Mouse (Mus musculus) hindbrain, embryonic 14.5 days (tissue): ENCODE measurements around the gene Gm49321. TPM values are rescaled to one million over a fixed set of nuclear protein-coding genes. Genes with fewer than 3 reads are reported as not detected.

Experiments used
- ATAC-seq: fragments of 200-750 bp; cut with Nextera tagmentation; 2 replicates; pipeline ENCODE4 v1.8.0; 2017; ENCODE audit warnings: moderate number of reproducible peaks, mild to moderate bottlenecking, moderate TSS enrichment, moderate library complexity; ENCODE audit not compliant: low FRiP score
- DNase-seq: peaks from one replicate; pipeline ENCODE4 v3.0.0-alpha.2; 2015; ENCODE audit warnings: low spot score
- H3K27ac ChIP-seq: fragments of 300-500 bp; sonication (generic); 2 replicates; pipeline ENCODE4 v1.5.1; 2014; ENCODE audit warnings: mild to moderate bottlenecking, moderate library complexity
- H3K27me3 ChIP-seq: fragments of 300-500 bp; sonication (generic); 2 replicates; pipeline ENCODE4 v1.6.1; 2014; ENCODE audit warnings: mild to moderate bottlenecking, low read length, mixed read lengths; ENCODE audit not compliant: control insufficient read depth, insufficient read depth
- H3K36me3 ChIP-seq: fragments of 300-500 bp; sonication (generic); replicated peaks from 2 replicates; pipeline ENCODE4 v1.6.1; 2014; ENCODE audit not compliant: control insufficient read depth, insufficient read depth
- H3K4me1 ChIP-seq: fragments of 300-500 bp; sonication (generic); replicated peaks from 2 replicates; pipeline ENCODE4 v1.6.1; 2014; ENCODE audit warnings: antibody characterized with exemption, low read length, mixed read lengths; ENCODE audit not compliant: control insufficient read depth, insufficient read depth
- H3K4me2 ChIP-seq: fragments of 300-500 bp; sonication (generic); replicated peaks from 2 replicates; pipeline ENCODE4 v1.6.1; 2014; ENCODE audit warnings: mild to moderate bottlenecking, moderate library complexity
- H3K4me3 ChIP-seq: fragments of 300-500 bp; sonication (generic); replicated peaks from 2 replicates; pipeline ENCODE4 v1.5.1; 2014; ENCODE audit warnings: mild to moderate bottlenecking, low read length
- H3K9ac ChIP-seq: fragments of 300-500 bp; sonication (generic); 2 replicates; pipeline ENCODE4 v1.6.1; 2014
- H3K9me3 ChIP-seq: fragments of 300-500 bp; sonication (generic); 2 replicates; pipeline ENCODE4 v1.6.1; 2016; ENCODE audit warnings: low read length; ENCODE audit not compliant: control insufficient read depth
- WGBS: fragments of 180-500 bp; shearing (Covaris S2); extraction: QIAGEN DNeasy Blood & Tissue Kit; methylation state at CpG from one replicate; pipeline ENCODE4 v1.1.7; 2014; 5-methylcytosine and 5-hydroxymethylcytosine counted together
- polyA plus RNA-seq: library from polyadenylated mRNA; unstranded; fragments of >200 nt; fragmentation: Nextera tagmentation; extraction: Ambion mirVana; gene quantifications from 2 replicates; pipeline ENCODE4 v1.2.1, GENCODE M21; 2014

Gm49321 gene
- polyA plus RNA-seq, 1 experiment from 2014 or later, result 17.4 TPM

DNA sequence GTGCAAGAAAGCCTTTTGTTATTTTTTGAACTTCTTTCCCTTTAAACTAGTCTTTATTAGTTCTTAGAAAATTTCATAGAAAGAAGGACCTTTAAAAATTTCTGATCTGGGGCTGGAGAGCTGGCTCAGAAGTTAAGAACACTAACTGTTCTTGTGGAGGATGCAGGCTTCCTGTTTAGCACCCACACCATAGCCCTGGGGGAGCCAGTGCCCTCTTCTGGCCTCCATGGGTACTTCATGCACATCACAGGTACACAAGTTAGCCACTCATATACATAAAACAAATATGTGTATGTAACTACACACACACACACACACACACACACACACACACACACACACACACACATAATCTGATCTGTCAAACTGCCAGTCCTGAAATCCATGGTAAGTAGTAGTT lies 52.1 kb downstream of the Gm49321 start:
- no peak overlapping the region for H3K4me2 ChIP-seq
- DNase-seq (no peak), ATAC-seq (no peak)
- no peak overlapping the region for H3K4me3 ChIP-seq
- no peak overlapping the region for H3K27ac ChIP-seq
- peaks cover 22% of the 10 kb centered on the region for H3K36me3 ChIP-seq
- no peaks in the 10 kb centered on the region for H3K9me3 ChIP-seq
- no peaks in the 10 kb centered on the region for H3K4me1 ChIP-seq
- H3K27me3 ChIP-seq, result no peaks in the 10 kb centered on the region
- no peak overlapping the region for H3K9ac ChIP-seq

DNA sequence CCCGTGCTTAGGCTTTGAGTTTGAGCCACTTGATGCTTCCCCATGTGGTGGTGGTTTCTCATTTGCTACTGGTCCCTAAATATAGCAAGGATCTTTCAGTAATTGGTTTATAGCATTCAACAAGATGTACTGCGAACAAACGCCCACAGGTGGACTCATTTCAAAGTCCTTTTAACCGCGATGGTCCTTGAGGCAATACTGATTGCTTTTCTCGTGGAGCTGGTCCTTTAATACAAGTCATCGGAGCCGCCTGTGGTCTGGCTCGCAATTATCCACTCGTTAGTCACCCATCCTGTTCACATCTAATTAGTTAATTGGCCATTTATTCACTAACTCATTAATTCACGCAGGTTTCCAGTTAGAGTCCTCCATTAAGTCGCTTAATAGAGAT lies 59.4 kb downstream of the Gm49321 start:
- 39% methylated on average over 12 of the region's 12 CpGs for WGBS
- H3K27me3 ChIP-seq, result no peaks in the 10 kb centered on the region
- H3K27ac ChIP-seq, result peak overlapping the region; percentile 77
- no peaks in the 10 kb centered on the region for H3K36me3 ChIP-seq
- ATAC-seq (no peak), DNase-seq (no peak)
- peak overlapping the region; percentile 52 for H3K4me2 ChIP-seq
- no peaks in the 10 kb centered on the region for H3K9me3 ChIP-seq
- H3K4me3 ChIP-seq, result peak overlapping the region; percentile 60
- H3K9ac ChIP-seq, result peak overlapping the region; percentile 71
- 0 out of 2 replicates have a peak, but pooled peaks cover 6% of the 10 kb centered on the region for H3K4me1 ChIP-seq

DNA sequence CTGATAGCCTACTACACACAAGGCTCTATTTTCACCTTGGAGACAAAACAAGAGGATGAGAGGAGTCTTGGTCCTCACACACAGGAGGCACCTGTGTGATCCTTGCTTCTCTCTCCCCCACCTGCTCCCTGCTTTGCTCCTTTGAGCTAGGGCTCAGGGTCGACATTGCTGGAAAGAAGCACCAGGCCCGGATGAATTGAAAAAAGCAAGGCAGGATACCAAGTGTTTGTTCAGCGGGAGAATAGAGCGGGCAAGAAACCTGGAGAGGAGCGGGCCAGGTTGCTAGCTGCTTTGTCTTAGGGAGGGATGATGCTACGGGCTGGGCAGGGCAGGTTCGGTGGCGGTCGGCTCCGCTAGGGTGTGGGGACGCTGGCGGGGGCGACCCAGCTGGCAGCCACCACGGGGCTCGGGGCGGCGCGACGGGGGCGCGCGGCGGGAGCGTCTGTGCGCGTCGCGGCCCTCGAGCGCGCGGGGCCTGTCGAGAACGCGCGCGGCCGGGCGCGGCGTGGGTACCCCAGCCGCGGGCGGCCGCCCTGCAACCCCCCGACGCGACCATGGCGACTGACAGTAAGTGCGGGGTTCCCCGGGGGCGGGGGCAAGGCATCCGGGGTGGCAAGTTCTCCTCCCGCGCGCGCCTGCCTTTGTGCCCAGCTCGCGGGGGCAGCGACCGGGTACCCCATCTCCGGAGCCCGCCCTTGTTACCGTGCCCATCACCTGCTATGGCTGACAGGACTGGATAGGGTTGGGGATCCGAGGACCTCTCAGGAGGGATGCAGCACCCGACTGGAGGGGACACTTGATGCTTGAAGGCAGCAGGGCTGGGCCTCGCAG lies 60.1 kb downstream of the Gm49321 start, which contains the start of gene Syt16:
TSS of gene Syt16 (plus strand) at position 365 of the 831 bp plus-strand sequence.
- Histone ChIP-seq H3K27me3 (no peaks in the 10 kb centered on the region), H3K4me3 (peak within 1 kb of the TSS; percentile 60), H3K9ac (peak within 1 kb of the TSS; percentile 71), H3K36me3 (no peaks in the 10 kb centered on the region), H3K27ac (peak within 1 kb of the TSS; percentile 77), H3K9me3 (no peaks in the 10 kb centered on the region), H3K4me2 (peak within 1 kb of the TSS; percentile 52), H3K4me1 (0 out of 2 replicates have a peak, but pooled peaks cover 6% of the 10 kb centered on the region)
- DNase-seq, result peak; percentile 64
- peak; percentile 77 for ATAC-seq
- WGBS, result under 1% methylated on average over 62 of the region's 67 CpGs

DNA sequence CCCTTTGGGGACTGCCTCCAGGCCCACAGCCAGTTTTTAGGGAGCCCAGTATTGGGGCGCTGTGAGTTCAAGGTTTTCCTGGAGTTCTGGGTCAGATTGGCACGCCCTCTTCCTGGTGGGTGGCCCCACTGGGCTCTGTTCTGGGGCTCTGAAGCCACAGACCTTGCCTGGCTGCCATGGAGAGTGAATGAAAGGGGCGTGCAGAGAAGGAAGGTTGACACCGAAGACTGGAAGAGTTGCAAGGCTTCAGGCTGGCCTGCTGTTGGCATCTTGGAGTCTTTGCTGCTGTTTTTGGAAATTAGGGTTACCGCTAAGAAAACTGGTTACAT lies 60.6 kb downstream of the Gm49321 start:
- Histone ChIP-seq H3K4me1 (0 out of 2 replicates have a peak, but pooled peaks cover 6% of the 10 kb centered on the region), H3K4me3 (peak overlapping the region; percentile 60), H3K9me3 (no peaks in the 10 kb centered on the region), H3K27ac (peak overlapping the region; percentile 77), H3K4me2 (peak overlapping the region; percentile 52), H3K36me3 (no peaks in the 10 kb centered on the region), H3K9ac (peak overlapping the region; percentile 71), H3K27me3 (no peaks in the 10 kb centered on the region)
- peak; percentile 39 for DNase-seq
- ATAC-seq, result peak; percentile 45; the same call in 1 of the 2 replicates
- WGBS, result 22% methylated on average over 5 of the region's 5 CpGs

DNA sequence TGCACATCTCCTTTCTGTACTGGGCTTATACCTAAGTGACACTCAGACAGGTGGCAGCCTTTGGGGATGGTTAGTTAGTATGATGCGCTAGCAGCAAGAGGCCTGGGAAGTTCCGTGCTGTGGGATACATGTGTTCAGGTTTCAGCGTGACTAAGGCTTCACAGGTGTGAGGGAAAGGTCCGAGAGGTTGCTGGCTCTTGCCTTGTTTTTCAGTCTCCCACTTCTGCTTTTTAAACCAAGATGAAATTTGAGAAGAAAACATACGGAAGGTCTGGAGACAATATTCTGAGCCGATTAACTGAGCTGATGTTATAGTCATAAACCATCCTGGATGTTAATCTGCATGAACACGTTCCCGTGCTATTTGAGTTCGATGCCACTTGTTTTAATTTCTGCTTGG lies 65.0 kb downstream of the Gm49321 start:
- ATAC-seq, result no peak

DNA sequence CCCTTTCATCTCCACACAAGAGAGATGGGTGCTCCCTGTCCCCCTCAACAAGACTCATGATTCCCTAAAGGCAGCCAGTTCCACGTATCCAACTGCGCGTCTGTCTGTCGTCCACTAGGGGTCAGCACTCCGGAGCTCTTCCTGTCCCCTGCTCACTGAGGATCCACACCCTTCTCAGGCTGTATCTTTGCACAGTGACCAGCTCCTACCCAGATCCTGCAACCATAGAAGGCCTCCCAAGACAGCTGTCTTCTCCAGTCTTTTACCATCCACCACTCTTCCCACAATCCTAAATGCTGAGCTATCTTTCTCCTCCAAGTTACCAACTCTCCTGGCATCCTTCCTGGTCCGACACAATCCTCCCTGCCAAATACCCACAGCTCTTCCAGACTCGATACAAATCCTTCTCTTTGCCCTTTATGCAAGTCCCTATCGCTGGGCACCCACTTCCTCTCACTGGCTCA lies 72.0 kb downstream of the Gm49321 start:
- H3K27me3 ChIP-seq, result no peaks in the 10 kb centered on the region
- WGBS, result 25% methylated on average over 8 of the region's 8 CpGs
- no peaks in the 10 kb centered on the region for H3K36me3 ChIP-seq
- H3K4me1 ChIP-seq, result peaks cover 4% of the 10 kb centered on the region
- H3K4me2 ChIP-seq, result no peak overlapping the region
- no peak for ATAC-seq
- H3K9ac ChIP-seq, result no peak overlapping the region
- no peak overlapping the region for H3K27ac ChIP-seq
- no peak overlapping the region for H3K4me3 ChIP-seq
- DNase-seq, result peak; percentile 55
- H3K9me3 ChIP-seq, result no peaks in the 10 kb centered on the region

More for the DNA sequence above, 65.0 kb downstream of the Gm49321 start:
- Histone ChIP-seq H3K36me3 (no peaks in the 10 kb centered on the region), H3K4me2 (no peak overlapping the region), H3K27me3 (no peaks in the 10 kb centered on the region), H3K4me1 (no peaks in the 10 kb centered on the region), H3K27ac (no peak overlapping the region), H3K9ac (no peak overlapping the region), H3K9me3 (no peaks in the 10 kb centered on the region), H3K4me3 (no peak overlapping the region)
- DNase-seq, result no peak
- 93% methylated on average over 9 of the region's 9 CpGs for WGBS

DNA sequence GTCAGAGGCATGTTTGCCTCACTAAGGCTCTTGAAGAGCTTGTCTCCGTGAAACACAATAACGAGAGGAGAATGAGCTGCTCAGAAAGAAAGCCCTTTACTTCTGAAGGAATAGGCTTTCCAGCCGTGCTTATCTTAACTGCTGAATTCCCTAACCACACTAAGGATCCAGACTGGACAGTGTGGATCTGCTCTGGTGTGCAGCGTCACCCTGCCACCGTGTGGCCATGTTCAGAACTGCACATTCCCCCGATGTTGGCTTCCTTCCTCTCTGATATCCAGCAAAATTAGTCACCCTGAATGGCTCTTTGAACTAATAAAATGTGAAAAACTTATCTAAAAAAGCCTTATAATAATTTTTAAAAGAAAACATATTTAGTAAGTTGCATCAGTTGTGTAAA lies 76.3 kb downstream of the Gm49321 start:
- peak; percentile 85 for ATAC-seq
- Histone ChIP-seq H3K36me3 (no peaks in the 10 kb centered on the region), H3K4me2 (no peak overlapping the region; the same call in 1 of the 2 replicates), H3K4me1 (peaks cover 4% of the 10 kb centered on the region), H3K9ac (no peak overlapping the region), H3K27ac (no peak overlapping the region), H3K27me3 (no peaks in the 10 kb centered on the region), H3K9me3 (no peaks in the 10 kb centered on the region), H3K4me3 (no peak overlapping the region)
- WGBS, result under 1% methylated on average over 6 of the region's 6 CpGs
- peak; percentile 92 for DNase-seq

DNA sequence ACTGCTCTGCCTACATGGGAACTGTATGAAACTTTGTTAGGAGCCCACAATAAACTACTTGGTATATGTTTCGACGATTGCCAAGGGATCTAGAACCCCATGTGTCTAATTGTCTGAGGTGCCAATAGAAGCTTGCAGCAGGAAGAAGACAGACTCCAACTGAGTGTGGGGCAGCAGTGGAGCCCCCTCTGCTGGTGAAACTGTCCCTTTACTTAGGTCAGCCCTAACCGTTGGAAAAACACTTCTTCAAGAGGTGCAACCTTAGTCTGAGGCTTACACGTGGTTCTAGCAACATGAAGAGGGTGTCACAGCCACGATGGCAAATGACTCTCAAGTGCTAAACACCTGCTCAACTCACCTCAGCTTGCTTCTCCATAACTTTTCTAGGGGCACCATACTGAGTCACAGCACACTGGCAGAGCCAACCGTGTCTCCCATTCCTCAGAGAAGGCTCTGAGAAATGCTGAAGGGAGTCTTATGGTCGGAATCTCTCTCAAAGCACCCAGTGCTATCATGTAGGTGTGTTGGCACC lies 77.4 kb downstream of the Gm49321 start:
- no peak overlapping the region for H3K4me3 ChIP-seq
- no peak overlapping the region for H3K27ac ChIP-seq
- no peaks in the 10 kb centered on the region for H3K36me3 ChIP-seq
- ATAC-seq (no peak), DNase-seq (no peak)
- no peak overlapping the region for H3K9ac ChIP-seq
- no peak overlapping the region for H3K4me2 ChIP-seq
- no peaks in the 10 kb centered on the region for H3K9me3 ChIP-seq
- H3K27me3 ChIP-seq, result no peaks in the 10 kb centered on the region
- 62% methylated on average over 7 of the region's 7 CpGs for WGBS
- peaks cover 4% of the 10 kb centered on the region for H3K4me1 ChIP-seq

DNA sequence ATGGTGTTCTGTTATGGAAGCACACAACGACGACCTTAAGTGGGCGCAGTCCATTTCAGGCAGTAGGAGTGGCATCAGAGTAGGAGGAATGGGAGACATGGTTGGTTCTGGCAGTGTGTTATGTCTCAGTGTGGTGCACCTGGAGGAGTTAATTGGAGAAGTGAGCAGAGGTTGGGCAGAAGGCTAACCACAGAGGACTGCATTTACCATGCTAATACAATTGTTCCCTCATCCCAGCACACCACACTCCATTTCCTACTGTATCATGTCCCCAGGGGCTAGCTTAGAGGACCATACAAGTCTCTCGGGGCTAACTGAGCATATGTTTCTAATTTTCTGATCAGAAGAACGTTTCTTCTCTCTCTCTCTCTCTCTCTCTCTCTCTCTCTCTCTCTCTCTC lies 78.0 kb downstream of the Gm49321 start:
- WGBS, result 78% methylated on average over 5 of the region's 5 CpGs

More for the DNA sequence above, 78.0 kb downstream of the Gm49321 start:
- ATAC-seq (no peak), DNase-seq (no peak)
- Histone ChIP-seq H3K27ac (no peak overlapping the region), H3K27me3 (no peaks in the 10 kb centered on the region), H3K4me3 (no peak overlapping the region), H3K4me2 (no peak overlapping the region), H3K4me1 (peaks cover 4% of the 10 kb centered on the region), H3K36me3 (no peaks in the 10 kb centered on the region), H3K9ac (no peak overlapping the region), H3K9me3 (no peaks in the 10 kb centered on the region)
